21 mouse cellular contexts compared by ENCODE assay signal in genomic region chr1:192448512-192448911, GRCm38 (mm10).
DNase-seq lines count a peak whose midpoint lies in the region; ATAC-seq and TF ChIP-seq lines count a peak whose summit lies in the region.
"Had no signal": no experiment of that assay in that cellular context is flagged by ENCODE, and none has a peak within 500 bp of the region (broad histone marks: within the 10 kb centered on the region; RNA-seq: fewer than 3 reads in every experiment).

No protein-coding gene starts in this region.

- no peak for TF ChIP-seq POLR2A in cortical plate, adult 2 months (IDR thresholded peaks at IDR 0.05; ENCODE audit: extremely low read depth, insufficient read depth, low read length)

- H3K4me1 ChIP-seq in cortical plate, adult 2 months (ENCODE audit: control insufficient read depth, insufficient read depth, low read length) = peaks cover 18% of the 10 kb centered on the region
- H3K4me1 ChIP-seq: heart, embryonic 10.5 days had no signal

- peak; percentile 26 for ATAC-seq in frontal cortex, adult (ENCODE audit: low TSS enrichment)
- ATAC-seq in erythroblast, adult 5-6 weeks (replicated peaks; ENCODE audit: low FRiP score, poor library complexity, severe bottlenecking) = no peak
- ATAC-seq: forebrain, embryonic 13.5 days; forebrain, postnatal 0 days; hindbrain, embryonic 16.5 days; inflammation-experienced regulatory T-cells, adult 6 months; intestine, postnatal 0 days had no signal

- TF ChIP-seq CTCF in layer of hippocampus, adult 2 months (conservative IDR thresholded peaks at IDR 0.05) = no peak
- TF ChIP-seq CTCF in cortical plate, adult 2 months (IDR thresholded peaks at IDR 0.05; ENCODE audit: extremely low read depth, insufficient read depth, low read length) = no peak

- H3K27ac ChIP-seq in layer of hippocampus, adult 2 months = peak overlapping the region; percentile 23; the same call in 1 of the 2 replicates
- peak overlapping the region; percentile 1; the same call in 1 of the 2 replicates for H3K27ac ChIP-seq in cortical plate, adult 2 months (ENCODE audit: insufficient read depth, low read length)
- H3K27ac ChIP-seq: forebrain, embryonic 13.5 days; heart, embryonic 10.5 days; hindbrain, embryonic 12.5 days had no signal

- no peak for DNase-seq in frontal cortex, postnatal 25 days (ENCODE audit: low spot score in 2 of 2)
- no peak for DNase-seq in layer of hippocampus, adult 2 months (ENCODE audit: low spot score in 2 of 2)
- no peak for DNase-seq in layer of hippocampus, adult 9-11 months
- peak; percentile 90 for DNase-seq in fat pad, adult 2 months (ENCODE audit: extremely low read depth, low read depth, low spot score)
- DNase-seq: adrenal gland, adult 8-10 months; cerebellum, adult 18-20 months; cerebellum, postnatal 10 days; forebrain, postnatal 0 days; gastrocnemius, postnatal 36 days; heart, adult 18-20 months; heart, postnatal 10 days; heart, postnatal 4 days had no signal

- no peak overlapping the region for H3K4me3 ChIP-seq in layer of hippocampus, adult 2 months
- H3K4me3 ChIP-seq in cortical plate, adult 2 months (ENCODE audit: insufficient read depth, low read length) = no peak overlapping the region
- H3K4me3 ChIP-seq: forebrain, embryonic 13.5 days; heart, embryonic 10.5 days; hindbrain, embryonic 12.5 days had no signal
